Mouse (Mus musculus) MEL (cell line): ENCODE measurements at regions not wholly inside any gene's neighbourhood (a gene's known extent, or its start where the extent isn't known, plus 50 kb on each side); places are given as distances from the start of the nearest gene placed in this dataset.

Source experiments
- DNase-seq: peaks from one replicate; pipeline ENCODE4 v3.0.0; 2011; ENCODE audit warnings: low read depth, low spot score
- H3K27ac ChIP-seq: 2 replicates; pipeline ENCODE4 v1.5.1; 2012; ENCODE audit warnings: low read depth, mild to moderate bottlenecking, control low read depth, low read length, moderate library complexity; ENCODE audit not compliant: control insufficient read depth
- H3K27me3 ChIP-seq, 2 experiments: fragments of 150-350 bp in 1 of 2; sonication (generic) in 1 of 2; 2 replicates each; pipeline ENCODE4 v1.6.1; 2012; ENCODE audit warnings: low read length in 2 of 2, mild to moderate bottlenecking in 2 of 2, improper control_type of control experiment in 1 of 2, moderate library complexity in 1 of 2; ENCODE audit not compliant: insufficient read depth in 2 of 2, control insufficient read depth in 1 of 2
- H3K36me3 ChIP-seq, 2 experiments: 2 replicates each; pipeline ENCODE4 v1.6.1; 2012 to 2014; ENCODE audit warnings: low read length in 2 of 2, improper control_type of control experiment in 1 of 2, inconsistent platforms in 1 of 2, mild to moderate bottlenecking in 1 of 2; ENCODE audit not compliant: insufficient read depth in 2 of 2, control insufficient read depth in 1 of 2
- H3K4me1 ChIP-seq, 2 experiments: fragments of 150-350 bp in 1 of 2; sonication (generic) in 1 of 2; 2 replicates each; pipeline ENCODE4 v1.6.1; 2012; ENCODE audit warnings: low read length in 2 of 2, improper control_type of control experiment in 1 of 2, mild to moderate bottlenecking in 1 of 2; ENCODE audit not compliant: insufficient read depth in 2 of 2, control insufficient read depth in 1 of 2
- H3K4me3 ChIP-seq, 2 experiments: fragments of 150-350 bp in 1 of 2; sonication (generic) in 1 of 2; 2 replicates each; pipeline ENCODE4 v1.5.1; 2012; ENCODE audit warnings: low read depth in 2 of 2, low read length in 2 of 2, mild to moderate bottlenecking in 2 of 2, moderate library complexity in 2 of 2, control low read depth in 1 of 2, improper control_type of control experiment in 1 of 2; ENCODE audit not compliant: control insufficient read depth in 1 of 2, insufficient read depth in 1 of 2
- H3K79me2 ChIP-seq: 2 replicates; pipeline ENCODE4 v1.6.1; 2012; ENCODE audit warnings: mild to moderate bottlenecking, low read length, moderate library complexity; ENCODE audit not compliant: control insufficient read depth, poor library complexity, insufficient read depth
- H3K9ac ChIP-seq: 2 replicates; pipeline ENCODE4 v1.6.1; 2012; ENCODE audit warnings: low read depth, mild to moderate bottlenecking, control low read depth, low read length, moderate library complexity; ENCODE audit not compliant: control insufficient read depth, poor library complexity, severe bottlenecking
- H3K9me3 ChIP-seq: fragments of 150-350 bp; sonication (generic); replicated peaks from 2 replicates; pipeline ENCODE4 v1.6.1; 2012; ENCODE audit warnings: mild to moderate bottlenecking, low read length, improper control_type of control experiment, moderate library complexity; ENCODE audit not compliant: insufficient read depth
- CTCF ChIP-seq, 3 experiments: IDR thresholded peaks in 2 of 3; conservative IDR thresholded peaks in 1 of 3; 2 replicates each; pipeline ENCODE4 v1.5.1; 2011 to 2012; ENCODE audit warnings: low read length in 3 of 3, low read depth in 2 of 3, mild to moderate bottlenecking in 2 of 3, improper control_type of control experiment in 1 of 3, inconsistent platforms in 1 of 3, mixed read lengths in 1 of 3, moderate library complexity in 1 of 3; ENCODE audit not compliant: control insufficient read depth in 1 of 3, insufficient read depth in 1 of 3, poor library complexity in 1 of 3, severe bottlenecking in 1 of 3
- EP300 ChIP-seq, 2 experiments: IDR thresholded peaks; 2 replicates each; pipeline ENCODE4 v1.6.1; 2011; ENCODE audit warnings: improper control_type of control experiment in 2 of 2, low read length in 2 of 2, low read depth in 1 of 2, mild to moderate bottlenecking in 1 of 2
- ETS1 ChIP-seq: IDR thresholded peaks from 2 replicates; pipeline ENCODE4 v1.6.1; 2012; ENCODE audit warnings: low read depth, mild to moderate bottlenecking, inconsistent platforms, low read length, improper control_type of control experiment, moderate library complexity
- GABPA ChIP-seq: IDR thresholded peaks from 2 replicates; pipeline ENCODE4 v1.6.1; 2012; ENCODE audit warnings: low read depth, mild to moderate bottlenecking, inconsistent platforms, low read length, improper control_type of control experiment, moderate library complexity
- MAX ChIP-seq: IDR thresholded peaks from 2 replicates; pipeline ENCODE4 v1.6.1; 2011; ENCODE audit warnings: low read length, improper control_type of control experiment
- MEF2A ChIP-seq: IDR thresholded peaks from 2 replicates; pipeline ENCODE4 v1.6.1; 2014; ENCODE audit warnings: low read depth, mild to moderate bottlenecking, inconsistent platforms, low read length, improper control_type of control experiment; ENCODE audit not compliant: poor library complexity, insufficient replicate concordance, severe bottlenecking; ENCODE audit errors: extremely low read depth
- MXI1 ChIP-seq: IDR thresholded peaks from 2 replicates; pipeline ENCODE4 v1.6.1; 2011; ENCODE audit warnings: mild to moderate bottlenecking, low read depth, low read length, improper control_type of control experiment
- MYB ChIP-seq: IDR thresholded peaks from 2 replicates; pipeline ENCODE4 v1.6.1; 2011; ENCODE audit warnings: mild to moderate bottlenecking, low read depth, low read length, improper control_type of control experiment
- POLR2A ChIP-seq, 2 experiments: IDR thresholded peaks; 2 replicates each; pipeline ENCODE4 v1.6.1; 2011 to 2012; ENCODE audit warnings: low read length in 2 of 2, mild to moderate bottlenecking in 2 of 2, control low read depth in 1 of 2, improper control_type of control experiment in 1 of 2, low read depth in 1 of 2, moderate library complexity in 1 of 2; ENCODE audit not compliant: control insufficient read depth in 1 of 2, insufficient read depth in 1 of 2, poor library complexity in 1 of 2
- RAD21 ChIP-seq: IDR thresholded peaks from 2 replicates; pipeline ENCODE4 v1.6.1; 2011; ENCODE audit warnings: mild to moderate bottlenecking, low read depth, low read length, improper control_type of control experiment
- RCOR1 ChIP-seq: IDR thresholded peaks from 2 replicates; pipeline ENCODE4 v1.6.1; 2012; ENCODE audit warnings: low read depth, mild to moderate bottlenecking, inconsistent platforms, low read length, improper control_type of control experiment
- SIN3A ChIP-seq: IDR thresholded peaks from 2 replicates; pipeline ENCODE4 v1.6.1; 2012; ENCODE audit warnings: low read length, improper control_type of control experiment, inconsistent platforms
- TCF12 ChIP-seq: IDR thresholded peaks from 2 replicates; pipeline ENCODE4 v1.6.1; 2014; ENCODE audit warnings: low read depth, mild to moderate bottlenecking, inconsistent platforms, low read length, improper control_type of control experiment, moderate library complexity
- USF2 ChIP-seq, 2 experiments: IDR thresholded peaks; 2 replicates each; pipeline ENCODE4 v1.6.1; 2011 to 2012; ENCODE audit warnings: improper control_type of control experiment in 2 of 2, low read length in 2 of 2, borderline replicate concordance in 1 of 2, inconsistent platforms in 1 of 2, low read depth in 1 of 2, mild to moderate bottlenecking in 1 of 2; ENCODE audit not compliant: insufficient read depth in 1 of 2
- ZC3H11A ChIP-seq: IDR thresholded peaks from 2 replicates; pipeline ENCODE4 v1.6.1; 2012; ENCODE audit warnings: low read depth, mild to moderate bottlenecking, inconsistent platforms, low read length, improper control_type of control experiment
- ZKSCAN1 ChIP-seq: IDR thresholded peaks from 2 replicates; pipeline ENCODE4 v1.6.1; 2012; ENCODE audit warnings: low read depth, mild to moderate bottlenecking, inconsistent platforms, low read length, improper control_type of control experiment, moderate library complexity
- ZNF384 ChIP-seq: IDR thresholded peaks from 2 replicates; pipeline ENCODE4 v1.6.1; 2012; ENCODE audit warnings: low read depth, mild to moderate bottlenecking, inconsistent platforms, low read length, improper control_type of control experiment

GRCm38 (mm10) chr12:7512579-7513248, 464.7 kb upstream of the Apob start:
- Histone ChIP-seq H3K27me3 (no peaks in the 10 kb centered on the region), H3K79me2 (no peaks in the 10 kb centered on the region), H3K9me3 (no peaks in the 10 kb centered on the region)
- TF ChIP-seq MYB (no peak), ZC3H11A (no peak), MXI1 (no peak), USF2 (IDR thresholded peaks at IDR 0.05; ENCODE audit: borderline replicate concordance in 1 of 2, insufficient read depth in 1 of 2, low read depth in 1 of 2, low read length in 2 of 2) (no peak), RCOR1 (no peak), ZKSCAN1 (no peak), MEF2A (no peak), RAD21 (no peak), EP300 (IDR thresholded peaks at IDR 0.05; ENCODE audit: low read depth in 1 of 2, low read length in 2 of 2) (no peak), TCF12 (no peak), POLR2A (IDR thresholded peaks at IDR 0.05; ENCODE audit: control insufficient read depth in 1 of 2, insufficient read depth in 1 of 2, low read depth in 1 of 2, low read length in 2 of 2, poor library complexity in 1 of 2) (no peak), GABPA (no peak), SIN3A (no peak)
- TF ChIP-seq, all 39 proteins: peak for 0
- DNase-seq = no peak
- no peaks in the 10 kb centered on the region for H3K4me1 ChIP-seq
- no peak overlapping the region for H3K4me3 ChIP-seq
- no peak overlapping the region for H3K9ac ChIP-seq
- H3K36me3 ChIP-seq = no peaks in the 10 kb centered on the region
- H3K27ac ChIP-seq = no peak overlapping the region

- no peak for TF ChIP-seq EP300 (IDR thresholded peaks at IDR 0.05; ENCODE audit: low read depth in 1 of 2, low read length in 2 of 2)
- no peak for TF ChIP-seq ZNF384
- no peak for TF ChIP-seq MAX
- TF ChIP-seq ETS1 = no peak
- TF ChIP-seq CTCF (IDR thresholded peaks at IDR 0.05 in 2 of 3, conservative IDR thresholded peaks at IDR 0.05 in 1 of 3; ENCODE audit: control insufficient read depth in 1 of 3, insufficient read depth in 1 of 3, low read depth in 2 of 3, low read length in 3 of 3, poor library complexity in 1 of 3, severe bottlenecking in 1 of 3) = no peak
- TF ChIP-seq SIN3A = no peak
- no peak overlapping the region for H3K4me3 ChIP-seq
- H3K79me2 ChIP-seq = no peaks in the 10 kb centered on the region
- DNase-seq = no peak
- no peaks in the 10 kb centered on the region for H3K27me3 ChIP-seq
- no peaks in the 10 kb centered on the region for H3K36me3 ChIP-seq
- H3K9me3 ChIP-seq = no peaks in the 10 kb centered on the region
- H3K9ac ChIP-seq = no peak overlapping the region
- no peaks in the 10 kb centered on the region for H3K4me1 ChIP-seq
- H3K27ac ChIP-seq = no peak overlapping the region
Observed at GRCm38 (mm10) chr12:7537389-7537788, 440.1 kb upstream of the Apob start.
